13 mouse cellular contexts compared by ENCODE assay signal in genomic region chr6:106978721-106979120, GRCm38 (mm10).
"Had no signal": no experiment of that assay in that cellular context is flagged by ENCODE, and none has a peak within 500 bp of the region (broad histone marks: within the 10 kb centered on the region; RNA-seq: fewer than 3 reads in every experiment).

No protein-coding gene starts in this region.

- H3K9ac ChIP-seq: kidney, embryonic 15.5 days; limb, embryonic 13.5 days; liver, embryonic 14.5 days; neural tube, embryonic 13.5 days had no signal

- H3K4me1 ChIP-seq: kidney, embryonic 15.5 days; limb, embryonic 13.5 days had no signal

- H3K36me3 ChIP-seq: kidney, embryonic 15.5 days; limb, embryonic 13.5 days; neural tube, embryonic 13.5 days had no signal

- H3K27ac ChIP-seq: kidney, embryonic 15.5 days; limb, embryonic 13.5 days; liver, embryonic 14.5 days; neural tube, embryonic 13.5 days had no signal

- H3K27me3 ChIP-seq: kidney, embryonic 15.5 days; limb, embryonic 13.5 days; neural tube, embryonic 13.5 days had no signal

- H3K4me3 ChIP-seq: kidney, embryonic 15.5 days; limb, embryonic 13.5 days; neural tube, embryonic 13.5 days had no signal

- H3K9me3 ChIP-seq: kidney, embryonic 15.5 days; limb, embryonic 13.5 days; neural tube, embryonic 13.5 days had no signal

- DNase-seq: kidney, adult 18-20 months; kidney, postnatal 14 days; left cerebral cortex, postnatal 4 days; lung, adult 18-20 months; retina, postnatal 1 day; right cerebral cortex, postnatal 4 days; spleen, adult 18-20 months; thymus, adult 18-20 months; thymus, postnatal 36 days had no signal

- H3K4me2 ChIP-seq: kidney, embryonic 15.5 days; limb, embryonic 13.5 days; neural tube, embryonic 13.5 days had no signal
